Mouse (Mus musculus): Measurements from ENCODE around the gene Fam71f1.
"Not testable (repeated sequence)": the region's sequence is repeated elsewhere in the genome, so short reads cannot be mapped to it uniquely, and the experiment has no call there.

Fam71f1 gene

GRCm38 (mm10) chr6:29329514-29329913, 10.6 kb downstream of the Fam71f1 start:
- DNase-seq = no peak

GRCm38 (mm10) chr6:29346512-29346911, 27.6 kb downstream of the Fam71f1 start:
- DNase-seq = not testable (repeated sequence)

- DNase-seq = no peak
Measured at GRCm38 (mm10) chr6:29347189-29347588, 28.2 kb downstream of the Fam71f1 start.

GRCm38 (mm10) chr6:29347665-29348370, 28.9 kb downstream of the Fam71f1 start, which contains the start of gene Calu:
TSS of gene Calu (plus strand) at chr6:29348069.
- peak; percentile 99 to 100 for DNase-seq

- no peak for DNase-seq
Measured at GRCm38 (mm10) chr6:29348371-29348724, 29.4 kb downstream of the Fam71f1 start.

GRCm38 (mm10) chr6:29351613-29352012, 32.7 kb downstream of the Fam71f1 start:
- DNase-seq = no peak

- DNase-seq = peak in 1 of 2 experiments; percentile 6
Measured at GRCm38 (mm10) chr6:29352816-29353215, 33.9 kb downstream of the Fam71f1 start.

GRCm38 (mm10) chr6:29359386-29359785, 40.4 kb downstream of the Fam71f1 start:
- peak in 1 of 2 experiments; percentile 44 for DNase-seq

GRCm38 (mm10) chr6:29360211-29360610, 41.3 kb downstream of the Fam71f1 start:
- no peak for DNase-seq

GRCm38 (mm10) chr6:29362246-29363128, 43.5 kb downstream of the Fam71f1 start:
- DNase-seq = peak in 1 of 2 experiments; percentile 38

GRCm38 (mm10) chr6:29363129-29363515, 44.2 kb downstream of the Fam71f1 start:
- no peak for DNase-seq

GRCm38 (mm10) chr6:29365277-29365676, 46.3 kb downstream of the Fam71f1 start:
- no peak for DNase-seq

GRCm38 (mm10) chr6:29377386-29377785, 58.4 kb downstream of the Fam71f1 start:
- peak; percentile 44 to 66 for DNase-seq

- no peak for DNase-seq
Measured at GRCm38 (mm10) chr6:29378678-29379077, 59.7 kb downstream of the Fam71f1 start.

GRCm38 (mm10) chr6:29379954-29380353, 61.0 kb downstream of the Fam71f1 start:
- no peak for DNase-seq

GRCm38 (mm10) chr6:29382442-29382841, 63.5 kb downstream of the Fam71f1 start:
- no peak for DNase-seq
